Comparison of ENCODE assay signal across 32 mouse cellular contexts in genomic region chr1:39336788-39337187, GRCm38 (mm10). TPM values are rescaled to one million over a fixed set of nuclear protein-coding genes. Genes with fewer than 3 reads are reported as not detected.
DNase-seq lines count a peak whose midpoint lies in the region; ATAC-seq and TF ChIP-seq lines count a peak whose summit lies in the region.
"Had no signal": no experiment of that assay in that cellular context is flagged by ENCODE, and none has a peak within 500 bp of the region (broad histone marks: within the 10 kb centered on the region; RNA-seq: fewer than 3 reads in every experiment).

No protein-coding gene starts in this region.

- H3K36me3 ChIP-seq in forebrain, postnatal 0 days (ENCODE audit: insufficient read depth), result no peaks in the 10 kb centered on the region; the same call in 1 of the 2 replicates
- no peaks in the 10 kb centered on the region for H3K36me3 ChIP-seq in forebrain, embryonic 10.5 days (replicated peaks)
- H3K36me3 ChIP-seq in limb, embryonic 13.5 days, result no peaks in the 10 kb centered on the region
- H3K36me3 ChIP-seq in limb, embryonic 10.5 days, result no peaks in the 10 kb centered on the region
- H3K36me3 ChIP-seq: embryonic facial prominence, embryonic 10.5 days; embryonic facial prominence, embryonic 15.5 days; heart, embryonic 12.5 days; hindbrain, embryonic 13.5 days; midbrain, embryonic 12.5 days; stomach, embryonic 15.5 days had no signal

- no peaks in the 10 kb centered on the region for H3K9me3 ChIP-seq in forebrain, postnatal 0 days (ENCODE audit: low read length)
- H3K9me3 ChIP-seq in forebrain, embryonic 10.5 days, result no peaks in the 10 kb centered on the region
- no peaks in the 10 kb centered on the region for H3K9me3 ChIP-seq in limb, embryonic 13.5 days
- no peaks in the 10 kb centered on the region for H3K9me3 ChIP-seq in limb, embryonic 10.5 days (replicated peaks)
- H3K9me3 ChIP-seq: embryonic facial prominence, embryonic 10.5 days; embryonic facial prominence, embryonic 15.5 days; heart, embryonic 12.5 days; hindbrain, embryonic 13.5 days; megakaryocyte, embryonic 14.5 days; midbrain, embryonic 12.5 days; stomach, embryonic 15.5 days had no signal

- no peak overlapping the region for H3K4me3 ChIP-seq in forebrain, postnatal 0 days (ENCODE audit: low read depth, low read length)
- no peak overlapping the region for H3K4me3 ChIP-seq in forebrain, embryonic 10.5 days
- no peak overlapping the region for H3K4me3 ChIP-seq in limb, embryonic 13.5 days
- H3K4me3 ChIP-seq in limb, embryonic 10.5 days, result no peak overlapping the region
- H3K4me3 ChIP-seq: embryonic facial prominence, embryonic 10.5 days; embryonic facial prominence, embryonic 15.5 days; heart, adult 2 months; heart, embryonic 12.5 days; hindbrain, embryonic 13.5 days; megakaryocyte, embryonic 14.5 days; midbrain, embryonic 12.5 days; stomach, embryonic 15.5 days had no signal

- DNase-seq in cerebellum, postnatal 10 days, result peak; percentile 26 to 38
- DNase-seq in cerebellum, adult 11 months, result no peak
- DNase-seq in forebrain, postnatal 0 days, result peak; percentile 46
- DNase-seq in forebrain, embryonic 10.5 days (ENCODE audit: extremely low spot score, low spot score), result no peak
- no peak for DNase-seq in limb, embryonic 10.5 days (ENCODE audit: low spot score)
- DNase-seq in brain, embryonic 18.5 days (ENCODE audit: low read depth, low spot score), result peak; percentile 12
- DNase-seq: adrenal gland, adult 2 months; adrenal gland, postnatal 36 days; cerebellum, adult 11-12 months; heart, adult 2 months; heart, postnatal 4 days; kidney, adult 8-10 months; kidney, postnatal 4 days; left cerebral cortex, postnatal 4 days; liver; lung, embryonic 14.5 days; lung, postnatal 4 days; right cerebral cortex, postnatal 14 days; thymus, postnatal 14 days had no signal

- H3K27ac ChIP-seq in forebrain, postnatal 0 days (ENCODE audit: low read depth, low read length), result no peak overlapping the region
- H3K27ac ChIP-seq in forebrain, embryonic 10.5 days, result no peak overlapping the region
- H3K27ac ChIP-seq in limb, embryonic 13.5 days, result no peak overlapping the region
- no peak overlapping the region for H3K27ac ChIP-seq in limb, embryonic 10.5 days
- H3K27ac ChIP-seq: embryonic facial prominence, embryonic 10.5 days; embryonic facial prominence, embryonic 15.5 days; heart, adult 2 months; hindbrain, embryonic 13.5 days; kidney, postnatal 0 days; liver, embryonic 14.5 days; midbrain, embryonic 12.5 days; stomach, embryonic 15.5 days had no signal

- H3K4me2 ChIP-seq in forebrain, postnatal 0 days (ENCODE audit: low read depth), result no peak overlapping the region
- no peak overlapping the region for H3K4me2 ChIP-seq in limb, embryonic 13.5 days (replicated peaks)
- H3K4me2 ChIP-seq: embryonic facial prominence, embryonic 15.5 days; heart, embryonic 12.5 days; hindbrain, embryonic 13.5 days; lung, embryonic 14.5 days; midbrain, embryonic 12.5 days; stomach, embryonic 15.5 days had no signal

- H3K4me1 ChIP-seq in forebrain, postnatal 0 days (ENCODE audit: insufficient read depth), result no peaks in the 10 kb centered on the region
- H3K4me1 ChIP-seq in forebrain, embryonic 10.5 days, result peaks cover 8% of the 10 kb centered on the region
- H3K4me1 ChIP-seq in limb, embryonic 13.5 days, result peaks cover 14% of the 10 kb centered on the region
- H3K4me1 ChIP-seq in limb, embryonic 10.5 days, result peaks cover 10% of the 10 kb centered on the region; the same call in 1 of the 2 replicates
- H3K4me1 ChIP-seq: embryonic facial prominence, embryonic 15.5 days; hindbrain, embryonic 13.5 days; stomach, embryonic 15.5 days had no signal

- no peak overlapping the region for H3K9ac ChIP-seq in forebrain, postnatal 0 days
- 0 out of 2 replicates have a peak overlapping the region, but pooled peaks have one; percentile 13 for H3K9ac ChIP-seq in limb, embryonic 13.5 days
- H3K9ac ChIP-seq: embryonic facial prominence, embryonic 15.5 days; heart, embryonic 12.5 days; hindbrain, embryonic 13.5 days; liver, embryonic 14.5 days; lung, embryonic 14.5 days; midbrain, embryonic 12.5 days; stomach, embryonic 15.5 days had no signal

- TF ChIP-seq CTCF in forebrain, postnatal 0 days (IDR thresholded peaks at IDR 0.05; ENCODE audit: low read depth), result no peak

- peak; percentile 71 for ATAC-seq in forebrain, postnatal 0 days
- no peak for ATAC-seq in limb, embryonic 13.5 days (ENCODE audit: low FRiP score, low read depth)
- ATAC-seq: activated CD4-positive, CD25-positive, alpha-beta regulatory T cell, adult 4 months; intestine, embryonic 16.5 days had no signal

- 54% methylated on average over 8 of the region's 8 CpGs for WGBS in forebrain, postnatal 0 days
- WGBS in forebrain, embryonic 10.5 days, result 83% methylated on average over 8 of the region's 8 CpGs
- WGBS in limb, embryonic 13.5 days, result 77% methylated on average over 8 of the region's 8 CpGs
- 88% methylated on average over 8 of the region's 8 CpGs for WGBS in limb, embryonic 10.5 days

- H3K27me3 ChIP-seq in forebrain, postnatal 0 days (ENCODE audit: insufficient read depth, low read length), result no peaks in the 10 kb centered on the region
- H3K27me3 ChIP-seq in forebrain, embryonic 10.5 days (ENCODE audit: poor library complexity, severe bottlenecking), result peaks cover 30% of the 10 kb centered on the region
- H3K27me3 ChIP-seq in limb, embryonic 13.5 days, result peaks cover 35% of the 10 kb centered on the region
- peaks cover 23% of the 10 kb centered on the region for H3K27me3 ChIP-seq in limb, embryonic 10.5 days (ENCODE audit: low read depth, poor library complexity, severe bottlenecking)
- H3K27me3 ChIP-seq: CH12.LX; stomach, embryonic 15.5 days had no signal

RNA-seq across cellular contexts. Expression of gene Rpl31, which starts 30.9 kb away (rescaled TPM):
- total RNA-seq in forebrain, postnatal 0 days (2014; rRNA removed), result 428 and 702 TPM in 2 replicates
- polyA plus RNA-seq in forebrain, postnatal 0 days (2015; fragmentation: Nextera tagmentation; extraction: Ambion mirVana), result 365 and 471 TPM in 2 replicates
- 491 and 499 TPM in 2 replicates for polyA plus RNA-seq in forebrain, embryonic 10.5 days (2016; fragmentation: Nextera tagmentation; extraction: Ambion mirVana)
- polyA plus RNA-seq in limb, embryonic 13.5 days (2015; fragmentation: Nextera tagmentation; extraction: Ambion mirVana), result 514 and 521 TPM in 2 replicates
- polyA plus RNA-seq in limb, embryonic 10.5 days (2016; fragmentation: Nextera tagmentation; extraction: Ambion mirVana), result 467 and 570 TPM in 2 replicates

Comparison
In these comparisons a context has a peak if more than half of its experiments do, and no peak if none do; other contexts are left out.
1. DNase-seq: peak in cerebellum, postnatal 10 days (2 of 2), forebrain, postnatal 0 days (single experiment) and brain, embryonic 18.5 days (single experiment); none in cerebellum, adult 11 months (single experiment), forebrain, embryonic 10.5 days (single experiment) and limb, embryonic 10.5 days (single experiment).